Mouse (Mus musculus) adrenal gland, adult 2 months (tissue): ENCODE results near the gene Sec24a. TPM values are rescaled to one million over a fixed set of nuclear protein-coding genes. Genes with fewer than 3 reads are reported as not detected.

Experiments
- DNase-seq: peaks from one replicate; pipeline ENCODE4 v3.0.0; 2021
- polyA plus RNA-seq: library from polyadenylated mRNA; depleted of rRNA; stranded (reverse); fragments of >200 nt; gene quantifications from 2 replicates; pipeline ENCODE4 v1.2.3, GENCODE M21; 2012; rRNA removed
- total RNA-seq, 2 experiments: library from RNA; stranded (reverse); gene quantifications; 2 replicates each; pipeline ENCODE4 v1.2.3; 2021

The Sec24a gene
- total and polyA plus RNA-seq, 3 experiments, result 25.2 to 56.7 (median 26.6) TPM

GRCm38 (mm10) chr11:51649111-51649888 is 114.1 kb downstream of the Sec24a start:
- no peak for DNase-seq

- no peak for DNase-seq
These were observed 114.9 kb downstream of the Sec24a start for GRCm38 (mm10) chr11:51648566-51648965.

DNA sequence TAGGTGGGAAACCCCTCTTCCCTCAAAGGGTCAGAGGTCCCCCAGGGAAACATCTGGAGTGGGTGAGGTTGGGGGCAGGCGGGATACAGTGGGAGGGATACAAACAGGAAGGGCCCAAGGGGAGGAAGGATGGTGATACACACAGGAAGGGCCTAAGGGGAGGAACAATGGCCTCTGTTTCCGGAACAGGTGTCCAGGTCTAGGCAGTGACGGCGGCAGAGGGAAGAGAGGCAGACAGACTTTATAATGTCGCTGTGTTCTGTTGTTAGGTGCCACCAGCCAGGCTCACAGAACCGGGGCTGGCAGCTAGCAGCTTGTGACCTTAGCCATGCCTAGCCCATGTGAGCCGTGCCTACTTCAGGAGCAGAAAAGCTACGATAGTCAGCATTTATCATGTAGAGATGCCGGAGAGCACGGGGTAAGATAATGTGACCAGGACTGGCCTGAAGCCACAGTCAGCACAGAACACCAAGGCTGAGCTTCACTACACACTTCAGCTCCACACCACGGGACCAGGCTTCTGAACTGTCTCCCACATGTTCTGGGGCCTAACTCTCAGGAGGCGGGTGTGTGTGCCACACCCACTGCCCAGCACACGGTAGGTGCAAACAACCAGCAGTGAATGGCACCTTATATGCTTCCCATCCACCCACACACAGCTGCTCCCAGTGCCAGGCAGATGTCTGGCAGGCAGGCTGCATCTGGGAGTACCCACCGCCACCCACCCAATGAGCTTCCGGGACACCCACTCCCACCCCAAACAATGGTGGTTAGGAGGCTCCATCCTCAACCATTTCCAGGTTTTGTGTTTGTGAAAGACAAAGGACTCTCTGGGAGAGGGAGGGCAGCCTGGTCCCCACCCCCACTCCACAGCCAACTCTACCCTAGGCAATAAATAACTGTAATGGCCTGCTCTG is 116.4 kb downstream of the Sec24a start:
- peak; percentile 55 for DNase-seq

- DNase-seq, result no peak
These were observed 117.2 kb downstream of the Sec24a start for GRCm38 (mm10) chr11:51646245-51646644.

DNA sequence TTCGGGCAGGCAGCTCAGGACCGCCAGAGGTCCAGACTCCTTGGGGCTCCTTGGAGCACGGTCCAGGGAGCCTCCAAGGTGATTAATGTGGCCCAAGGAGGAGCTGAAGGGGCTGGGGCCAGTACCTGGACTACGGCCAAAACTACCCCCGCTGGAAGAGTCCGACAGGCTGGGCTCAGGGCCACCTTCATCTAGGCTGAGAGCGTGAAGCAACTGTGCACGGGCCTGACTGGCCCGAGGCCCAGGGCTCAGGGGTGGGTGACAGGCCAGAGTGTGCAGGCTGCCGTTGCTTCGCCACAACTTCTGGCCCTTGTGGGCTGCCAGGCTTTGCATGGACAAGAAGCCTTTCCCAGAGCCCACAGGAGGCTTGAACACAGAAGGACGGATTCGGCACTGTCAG is 118.1 kb downstream of the Sec24a start:
- DNase-seq, result no peak

- no peak for DNase-seq
These were observed 119.2 kb downstream of the Sec24a start for GRCm38 (mm10) chr11:51644217-51644616.

DNA sequence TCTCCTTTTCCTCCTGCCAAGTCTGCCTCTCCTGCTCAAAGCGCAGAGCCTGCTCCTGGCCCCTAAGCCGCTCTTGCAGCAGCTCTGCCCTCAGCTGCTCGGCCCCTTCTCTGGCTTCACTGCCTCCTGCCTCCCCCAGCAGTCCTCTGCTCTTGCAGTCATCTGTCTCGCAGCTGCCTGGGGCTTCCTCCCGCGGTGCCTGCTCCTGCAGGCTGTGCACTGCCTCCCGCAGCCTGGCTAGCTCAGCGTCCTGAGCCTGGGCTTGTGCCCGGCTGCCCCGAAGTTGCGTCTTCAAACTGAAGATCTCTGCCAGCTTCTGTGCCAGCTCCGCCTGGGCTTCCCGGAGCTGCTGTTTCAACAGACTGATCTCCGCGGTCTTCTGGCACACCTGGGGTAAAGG is 119.7 kb downstream of the Sec24a start:
- DNase-seq, result no peak

DNA sequence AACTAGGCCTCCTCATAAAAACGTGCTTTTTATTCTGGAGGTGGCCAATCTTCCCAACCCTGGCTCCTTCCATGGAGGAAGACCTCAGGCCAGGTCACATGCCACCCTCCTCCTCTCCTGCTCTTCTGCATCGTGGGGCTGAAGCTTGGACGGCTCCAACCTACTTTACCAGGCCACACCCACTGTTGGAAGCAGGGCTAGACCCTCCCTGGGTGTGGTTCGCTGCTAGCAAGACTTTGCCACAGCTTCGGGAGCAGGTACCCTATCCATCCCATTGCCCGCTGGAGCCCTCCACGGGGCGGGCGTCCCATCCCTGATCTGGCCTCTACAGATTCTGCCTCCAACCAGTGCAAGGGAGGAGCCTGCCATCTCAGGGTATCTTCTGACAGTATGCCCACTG is 120.2 kb downstream of the Sec24a start:
- DNase-seq, result no peak

Other genes starting within 250 kb of the Sec24a start
- gene Phykpl, start 178.9 kb downstream of the Sec24a start, total RNA-seq, result 10 to 100 TPM; 21.7 to 23.3 TPM
- gene Phykpl, start 178.9 kb downstream of the Sec24a start, polyA plus RNA-seq, result 29.2 and 35.1 TPM in 2 replicates
- 100 to 1,000 TPM; 266 to 294 TPM for gene Hnrnpab, start 156.8 kb downstream of the Sec24a start, total RNA-seq
- 234 and 286 TPM in 2 replicates for gene Hnrnpab, start 156.8 kb downstream of the Sec24a start, polyA plus RNA-seq
- 10 to 100 TPM; 76.3 to 79.4 TPM for gene Nhp2, start 143.9 kb downstream of the Sec24a start, total RNA-seq
- gene Nhp2, start 143.9 kb downstream of the Sec24a start, polyA plus RNA-seq, result 41.8 and 48.3 TPM in 2 replicates
- gene Rmnd5b, start 127.7 kb downstream of the Sec24a start, total RNA-seq, result 10 to 100 TPM; 44.0 to 61.9 TPM
- 201 and 250 TPM in 2 replicates for gene Rmnd5b, start 127.7 kb downstream of the Sec24a start, polyA plus RNA-seq
- gene N4bp3, start 112.8 kb downstream of the Sec24a start, total RNA-seq, result 1 to 10 TPM; 5.3 to 9.3 TPM
- 10.5 and 15.1 TPM in 2 replicates for gene N4bp3, start 112.8 kb downstream of the Sec24a start, polyA plus RNA-seq
- gene D930048N14Rik, start 112.7 kb downstream of the Sec24a start, total RNA-seq, result 1 to 10 TPM; 1.0 to 2.4 TPM
- gene D930048N14Rik, start 112.7 kb downstream of the Sec24a start, polyA plus RNA-seq, result 5.0 and 6.1 TPM in 2 replicates
- 10 to 100 TPM; 49.2 to 53.7 TPM for gene 0610009B22Rik, start 74.8 kb downstream of the Sec24a start, total RNA-seq
- gene 0610009B22Rik, start 74.8 kb downstream of the Sec24a start, polyA plus RNA-seq, result 4.2 and 4.8 TPM in 2 replicates
- gene Sar1b, start 53 bp upstream of the Sec24a start, total RNA-seq, result 100 to 1,000 TPM in 1 of 2 experiments, 10 to 100 TPM in 1; 97.8 to 121 TPM
- 5.7 and 6.6 TPM in 2 replicates for gene Sar1b, start 53 bp upstream of the Sec24a start, polyA plus RNA-seq
- gene Jade2, start 94.0 kb upstream of the Sec24a start, total RNA-seq, result 10 to 100 TPM; 13.7 to 21.8 TPM
- 12.8 and 13.0 TPM in 2 replicates for gene Jade2, start 94.0 kb upstream of the Sec24a start, polyA plus RNA-seq
- gene Cdkn2aipnl, start 204.0 kb upstream of the Sec24a start, total RNA-seq, result 10 to 100 TPM; 15.2 to 22.2 TPM
- 8.5 and 9.9 TPM in 2 replicates for gene Cdkn2aipnl, start 204.0 kb upstream of the Sec24a start, polyA plus RNA-seq
- gene Ube2b, start 237.1 kb upstream of the Sec24a start, total RNA-seq, result 100 to 1,000 TPM; 133 to 196 TPM
- gene Ube2b, start 237.1 kb upstream of the Sec24a start, polyA plus RNA-seq, result 30.9 and 43.4 TPM in 2 replicates
- 1 to 10 TPM; 3.7 to 4.3 TPM for gene Cdkl3, start 240.6 kb upstream of the Sec24a start, total RNA-seq
- gene Cdkl3, start 240.6 kb upstream of the Sec24a start, polyA plus RNA-seq, result 1.1 TPM in 2 replicates